8 mouse cellular contexts compared by ENCODE assay signal in genomic region chr5:134232568-134232967, GRCm38 (mm10). TPM values are rescaled to one million over a fixed set of nuclear protein-coding genes. Genes with fewer than 3 reads are reported as not detected.
DNase-seq lines count a peak whose midpoint lies in the region; ATAC-seq lines count a peak whose summit lies in the region.

No protein-coding gene starts in this region.

- no peak overlapping the region for H3K9ac ChIP-seq in forebrain, embryonic 12.5 days

- no peaks in the 10 kb centered on the region for H3K27me3 ChIP-seq in forebrain, embryonic 12.5 days

- ATAC-seq in forebrain, embryonic 12.5 days (ENCODE audit: low FRiP score) = no peak; the same call in 1 of the 2 replicates

- H3K79me2 ChIP-seq in macrophage (ENCODE audit: inconsistent target) = peaks cover 19% of the 10 kb centered on the region

- H3K4me3 ChIP-seq in macrophage (ENCODE audit: inconsistent target) = no peak overlapping the region
- H3K4me3 ChIP-seq in forebrain, embryonic 12.5 days (replicated peaks) = no peak overlapping the region

- H3K4me1 ChIP-seq in forebrain, embryonic 12.5 days = peaks cover 15% of the 10 kb centered on the region

- H3K4me2 ChIP-seq in forebrain, embryonic 12.5 days = no peak overlapping the region; the same call in 1 of the 2 replicates

- H3K36me3 ChIP-seq in macrophage (ENCODE audit: inconsistent target) = peaks cover 6% of the 10 kb centered on the region
- H3K36me3 ChIP-seq in forebrain, embryonic 12.5 days (replicated peaks) = peaks cover 23% of the 10 kb centered on the region

- WGBS in macrophage (ENCODE audit: missing documents) = under 1% methylated on average over 7 of the region's 7 CpGs
- WGBS in forebrain, embryonic 12.5 days = 70% methylated on average over 7 of the region's 7 CpGs

- no peaks in the 10 kb centered on the region for H3K9me3 ChIP-seq in forebrain, embryonic 12.5 days

- DNase-seq in embryo, embryonic 10.5 days (ENCODE audit: low spot score) = peak; percentile 40
- no peak for DNase-seq in embryo, embryonic 11 days
- DNase-seq in heart, adult 8-10 months (ENCODE audit: low spot score) = peak; percentile 47
- DNase-seq in kidney, postnatal 14 days = peak; percentile 62
- DNase-seq in urinary bladder, postnatal 14 days (ENCODE audit: low spot score) = no peak
- DNase-seq in ovary, postnatal 36 days (ENCODE audit: low spot score) = no peak

- peak overlapping the region; percentile 95 for H3K27ac ChIP-seq in macrophage
- no peak overlapping the region for H3K27ac ChIP-seq in forebrain, embryonic 12.5 days

RNA-seq across cellular contexts. Expression of gene Ncf1, which starts 3.1 kb away (rescaled TPM):
- 10 to 100 TPM in 1 of 4 experiments, 1 to 10 TPM in 3; 2.8 to 10.1 (median 3.9) TPM for total RNA-seq in heart, adult 8-10 months (2022)
- total RNA-seq in macrophage (2018; cell fraction: chromatin; rRNA removed) = 1,000 to 10,000 TPM in 10 of 26 experiments, 100 to 1,000 TPM in 16; 205 to 1,849 (median 728) TPM
- 100 to 1,000 TPM; 217 to 634 (median 404) TPM for total RNA-seq in macrophage (2018; cell fraction: cytosol; rRNA removed)
- 1,000 to 10,000 TPM in 6 of 26 experiments, 100 to 1,000 TPM in 20; 220 to 1,391 (median 770) TPM for total RNA-seq in macrophage (2018; cell fraction: nucleus; rRNA removed)
- 181 to 249 TPM (median 202 TPM) in 3 replicates for polyA plus RNA-seq in macrophage (2018)
- polyA plus RNA-seq in forebrain, embryonic 12.5 days (2016; fragmentation: Nextera tagmentation; extraction: Ambion mirVana) = 1.4 and 2.0 TPM in 2 replicates

RNA-seq across cellular contexts. Expression of gene Gtf2ird2, which starts 48.7 kb away (rescaled TPM):
- total RNA-seq in heart, adult 8-10 months (2022) = 1 to 10 TPM; 4.8 to 7.8 (median 5.8) TPM
- total RNA-seq in macrophage (2018; cell fraction: chromatin; rRNA removed) = 10 to 100 TPM in 16 of 26 experiments, 1 to 10 TPM in 10; 2.4 to 32.4 (median 13.8) TPM
- 1 to 10 TPM; 1.3 to 4.5 (median 3.0) TPM for total RNA-seq in macrophage (2018; cell fraction: cytosol; rRNA removed)
- total RNA-seq in macrophage (2018; cell fraction: nucleus; rRNA removed) = 10 to 100 TPM in 12 of 26 experiments, 1 to 10 TPM in 14; 3.4 to 38.2 (median 9.7) TPM
- 3.5 to 3.9 TPM (median 3.6 TPM) in 3 replicates for polyA plus RNA-seq in macrophage (2018)
- 11.6 and 12.4 TPM in 2 replicates for polyA plus RNA-seq in forebrain, embryonic 12.5 days (2016; fragmentation: Nextera tagmentation; extraction: Ambion mirVana)

RNA-seq across cellular contexts. Expression of gene Rcc1l, which starts 56.0 kb away (rescaled TPM):
- total RNA-seq in heart, adult 8-10 months (2022) = 10 to 100 TPM; 32.2 to 40.2 (median 33.8) TPM
- total RNA-seq in macrophage (2018; cell fraction: chromatin; rRNA removed) = 10 to 100 TPM in 25 of 26 experiments, 1 to 10 TPM in 1; 9.0 to 36.1 (median 22.6) TPM
- total RNA-seq in macrophage (2018; cell fraction: cytosol; rRNA removed) = 1 to 10 TPM; 3.8 to 9.3 (median 7.0) TPM
- total RNA-seq in macrophage (2018; cell fraction: nucleus; rRNA removed) = 10 to 100 TPM in 18 of 26 experiments, 1 to 10 TPM in 8; 5.4 to 23.2 (median 12.1) TPM
- 3.1 to 12.7 TPM (median 6.8 TPM) in 3 replicates for polyA plus RNA-seq in macrophage (2018)
- polyA plus RNA-seq in forebrain, embryonic 12.5 days (2016; fragmentation: Nextera tagmentation; extraction: Ambion mirVana) = 29.4 TPM in 2 replicates

Comparison
In these comparisons a context has a peak if more than half of its experiments do, and no peak if none do; other contexts are left out.
1. DNase-seq: peak in embryo, embryonic 10.5 days (single experiment), heart, adult 8-10 months (single experiment) and kidney, postnatal 14 days (single experiment); none in embryo, embryonic 11 days (single experiment), urinary bladder, postnatal 14 days (single experiment) and ovary, postnatal 36 days (single experiment).
2. RNA of gene Ncf1, which starts 3.1 kb away (polyA plus RNA-seq): 181 to 249 TPM in macrophage; 1.4 to 2.0 TPM in forebrain, embryonic 12.5 days; every median in the first group is over 10 times any median in the second.